In genomic region chr5:105260673-105261072, GRCm38 (mm10) we compare ENCODE assay signal across 27 mouse cellular contexts. TPM values are rescaled to one million over a fixed set of nuclear protein-coding genes. Genes with fewer than 3 reads are reported as not detected.
"Had no signal": no experiment of that assay in that cellular context is flagged by ENCODE, and none has a peak within 500 bp of the region (broad histone marks: within the 10 kb centered on the region; RNA-seq: fewer than 3 reads in every experiment).

No protein-coding gene starts in this region.

RNA-seq across cellular contexts. Expression of gene Gbp10, which starts 21.3 kb away (rescaled TPM):
- total RNA-seq: left cerebral cortex, postnatal 10 days; left cerebral cortex, postnatal 14 days; left cerebral cortex, postnatal 25 days; left cerebral cortex, postnatal 36 days; left cerebral cortex, postnatal 4 days; megakaryocyte-erythroid progenitor cell, adult 5-6 weeks; monocyte, adult 5-6 weeks had no signal
- polyA plus RNA-seq: limb, embryonic 10.5 days; limb, embryonic 11.5 days; limb, embryonic 12.5 days; limb, embryonic 13.5 days; limb, embryonic 15.5 days; liver, embryonic 11.5 days; lung, embryonic 14.5 days; lung, postnatal 0 days had no signal

RNA-seq across cellular contexts. Expression of gene Gm43302, which starts 32.8 kb away (rescaled TPM):
- total RNA-seq: left cerebral cortex, adult 8-10 months; left cerebral cortex, postnatal 10 days; left cerebral cortex, postnatal 14 days; left cerebral cortex, postnatal 36 days; megakaryocyte-erythroid progenitor cell, adult 5-6 weeks had no signal
- polyA plus RNA-seq: limb, embryonic 10.5 days; limb, embryonic 11.5 days; limb, embryonic 12.5 days; limb, embryonic 13.5 days; limb, embryonic 15.5 days; liver, embryonic 11.5 days; liver, embryonic 12.5 days; liver, embryonic 13.5 days; liver, postnatal 0 days; lung, embryonic 15.5 days; lung, embryonic 16.5 days; macrophage; midbrain, embryonic 10.5 days; midbrain, embryonic 11.5 days; midbrain, embryonic 12.5 days; midbrain, embryonic 13.5 days; midbrain, postnatal 0 days had no signal

RNA-seq across cellular contexts. Expression of gene Gbp6, which starts 32.8 kb away (rescaled TPM):
- polyA plus RNA-seq: limb, embryonic 10.5 days had no signal
